Mouse (Mus musculus): ENCODE measurements around the gene Tdgf1. TPM values are rescaled to one million over a fixed set of nuclear protein-coding genes. Genes with fewer than 3 reads are reported as not detected.

The Tdgf1 gene
- total and polyA plus RNA-seq, 3 experiments: not detected

DNA sequence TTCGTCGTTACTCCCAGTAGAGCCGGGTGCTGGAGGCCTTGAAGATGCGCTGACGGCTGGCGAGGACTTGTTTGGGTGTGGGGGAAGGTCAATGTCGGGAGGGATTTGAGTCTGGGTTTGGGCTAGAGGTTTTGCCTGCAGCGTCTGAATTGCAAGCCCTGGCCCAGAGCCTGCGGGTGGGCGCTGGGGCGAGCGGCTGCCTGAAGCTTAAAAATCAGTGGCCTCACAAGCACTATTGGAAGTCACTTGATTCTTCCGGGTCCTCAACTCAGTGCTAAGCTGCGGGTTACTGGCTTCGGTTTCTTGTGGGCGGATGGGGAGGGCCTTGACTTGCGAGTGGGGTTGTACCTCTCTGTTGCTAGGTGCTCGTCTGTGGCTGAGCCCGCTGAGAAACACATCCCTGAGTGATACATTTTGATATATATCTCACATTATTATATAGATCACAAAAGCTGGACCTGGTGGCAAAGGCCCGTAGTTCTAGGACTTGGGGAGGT is 638 bp upstream of the Tdgf1 start:
- no peak for DNase-seq (ENCODE audit: low read depth, low spot score)
- H3K9ac ChIP-seq (ENCODE audit: control insufficient read depth, low read depth, low read length, poor library complexity, severe bottlenecking): no peak overlapping the region
- H3K27ac ChIP-seq (ENCODE audit: control insufficient read depth, low read depth, low read length): no peak overlapping the region
- H3K27me3 ChIP-seq (ENCODE audit: control insufficient read depth in 1 of 2, insufficient read depth in 2 of 2, low read length in 2 of 2): no peaks in the 10 kb centered on the region
- TF ChIP-seq GABPA (IDR thresholded peaks at IDR 0.05; ENCODE audit: low read depth, low read length): no peak
- TF ChIP-seq CTCF (IDR thresholded peaks at IDR 0.05 in 2 of 3, conservative IDR thresholded peaks at IDR 0.05 in 1 of 3; ENCODE audit: control insufficient read depth in 1 of 3, insufficient read depth in 1 of 3, low read depth in 2 of 3, low read length in 3 of 3, poor library complexity in 1 of 3, severe bottlenecking in 1 of 3): no peak
- no peak for TF ChIP-seq BHLHE40 (IDR thresholded peaks at IDR 0.05; ENCODE audit: borderline replicate concordance, low read depth, low read length)
- no peak for TF ChIP-seq MEF2A (IDR thresholded peaks at IDR 0.05; ENCODE audit: extremely low read depth, insufficient replicate concordance, low read depth, low read length, poor library complexity, severe bottlenecking)
- TF ChIP-seq TAL1 (IDR thresholded peaks at IDR 0.05; ENCODE audit: low read length): no peak
- no peak for TF ChIP-seq MXI1 (IDR thresholded peaks at IDR 0.05; ENCODE audit: low read depth, low read length)
- TF ChIP-seq MAX (IDR thresholded peaks at IDR 0.05; ENCODE audit: low read length): no peak
- TF ChIP-seq MYB (IDR thresholded peaks at IDR 0.05; ENCODE audit: low read depth, low read length): no peak
- no peak for TF ChIP-seq ZMIZ1 (IDR thresholded peaks at IDR 0.05; ENCODE audit: low read depth, low read length)
- no peak for TF ChIP-seq ZC3H11A (IDR thresholded peaks at IDR 0.05; ENCODE audit: low read depth, low read length)
- no peak for TF ChIP-seq MAZ (IDR thresholded peaks at IDR 0.05; ENCODE audit: low read depth, low read length)
- no peak for TF ChIP-seq MYC (IDR thresholded peaks at IDR 0.05; ENCODE audit: low read depth, low read length)
- H3K9me3 ChIP-seq (replicated peaks; ENCODE audit: insufficient read depth, low read length): no peaks in the 10 kb centered on the region
- no peak overlapping the region for H3K4me3 ChIP-seq (ENCODE audit: control insufficient read depth in 1 of 2, insufficient read depth in 1 of 2, low read depth in 2 of 2, low read length in 2 of 2)
- peaks cover 0 to 7% of the 10 kb centered on the region in 2 experiments; a peak in 2 of 4 replicates for H3K4me1 ChIP-seq (ENCODE audit: control insufficient read depth in 1 of 2, insufficient read depth in 2 of 2, low read length in 2 of 2)
- no peaks in the 10 kb centered on the region for H3K79me2 ChIP-seq (ENCODE audit: control insufficient read depth, insufficient read depth, low read length, poor library complexity)
- H3K36me3 ChIP-seq (ENCODE audit: control insufficient read depth in 1 of 2, insufficient read depth in 2 of 2, low read length in 2 of 2): no peaks in the 10 kb centered on the region

DNA sequence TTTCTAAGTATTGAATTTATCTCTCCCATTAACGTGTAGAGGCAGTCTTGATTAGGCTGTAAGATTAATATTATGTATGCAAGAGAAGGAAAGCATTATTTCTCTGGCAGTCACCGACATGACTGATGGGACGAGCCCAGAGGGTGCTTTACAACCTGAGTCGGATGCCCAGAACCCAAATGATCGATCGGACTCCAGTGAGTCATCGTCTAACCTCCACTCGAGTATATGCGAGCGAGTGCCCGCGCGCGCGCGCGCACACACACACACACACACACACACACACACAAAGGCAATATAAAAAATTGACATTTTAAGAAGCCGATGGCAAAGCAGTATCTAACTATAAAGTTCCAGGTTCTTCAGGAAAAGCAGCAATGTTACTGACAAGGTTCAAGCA is 615 bp downstream of the Tdgf1 start:
- no peak overlapping the region for H3K9ac ChIP-seq (ENCODE audit: control insufficient read depth, low read depth, low read length, poor library complexity, severe bottlenecking)
- no peaks in the 10 kb centered on the region for H3K27me3 ChIP-seq (ENCODE audit: control insufficient read depth in 1 of 2, insufficient read depth in 2 of 2, low read length in 2 of 2)
- TF ChIP-seq POLR2A (IDR thresholded peaks at IDR 0.05; ENCODE audit: control insufficient read depth in 1 of 2, insufficient read depth in 1 of 2, low read depth in 1 of 2, low read length in 2 of 2, poor library complexity in 1 of 2) (no peak), ZKSCAN1 (IDR thresholded peaks at IDR 0.05; ENCODE audit: low read depth, low read length) (no peak), ELF1 (IDR thresholded peaks at IDR 0.05; ENCODE audit: low read depth, low read length) (no peak), CHD2 (IDR thresholded peaks at IDR 0.05; ENCODE audit: low read length) (no peak), MEF2A (IDR thresholded peaks at IDR 0.05; ENCODE audit: extremely low read depth, insufficient replicate concordance, low read depth, low read length, poor library complexity, severe bottlenecking) (no peak)

More for the DNA sequence above, 615 bp downstream of the Tdgf1 start:
- Histone ChIP-seq H3K9me3 (replicated peaks; ENCODE audit: insufficient read depth, low read length) (no peaks in the 10 kb centered on the region), H3K79me2 (ENCODE audit: control insufficient read depth, insufficient read depth, low read length, poor library complexity) (no peaks in the 10 kb centered on the region), H3K27ac (ENCODE audit: control insufficient read depth, low read depth, low read length) (no peak overlapping the region), H3K4me3 (ENCODE audit: control insufficient read depth in 1 of 2, insufficient read depth in 1 of 2, low read depth in 2 of 2, low read length in 2 of 2) (no peak overlapping the region), H3K4me1 (ENCODE audit: control insufficient read depth in 1 of 2, insufficient read depth in 2 of 2, low read length in 2 of 2) (peaks cover 0 to 7% of the 10 kb centered on the region in 2 experiments; a peak in 1 of 4 replicates), H3K36me3 (ENCODE audit: control insufficient read depth in 1 of 2, insufficient read depth in 2 of 2, low read length in 2 of 2) (no peaks in the 10 kb centered on the region)
- no peak for DNase-seq (ENCODE audit: low read depth, low spot score)

All from MEL (cell line).